Mouse (Mus musculus) intestine, postnatal 0 days (tissue): ENCODE measurements at regions not wholly inside any gene's neighbourhood (a gene's known extent, or its start where the extent isn't known, plus 50 kb on each side); places are given as distances from the start of the nearest gene placed in this dataset.

Experiments
- ATAC-seq: fragments of 200-750 bp; cut with Nextera tagmentation; 2 replicates; pipeline ENCODE4 v1.8.0; 2017; ENCODE audit warnings: mild to moderate bottlenecking, moderate TSS enrichment, moderate library complexity
- H3K27ac ChIP-seq: fragments of 300-500 bp; sonication (generic); 2 replicates; pipeline ENCODE4 v1.5.1; 2014; ENCODE audit warnings: mild to moderate bottlenecking, low read depth, low read length, moderate library complexity
- H3K27me3 ChIP-seq: fragments of 300-500 bp; sonication (generic); replicated peaks from 2 replicates; pipeline ENCODE4 v1.6.1; 2014; ENCODE audit warnings: low read length, mixed read lengths; ENCODE audit not compliant: control insufficient read depth, insufficient read depth
- H3K36me3 ChIP-seq: fragments of 300-500 bp; sonication (generic); 2 replicates; pipeline ENCODE4 v1.6.1; 2014; ENCODE audit warnings: mild to moderate bottlenecking, moderate library complexity; ENCODE audit not compliant: control insufficient read depth, insufficient read depth
- H3K4me1 ChIP-seq: fragments of 300-500 bp; sonication (generic); replicated peaks from 2 replicates; pipeline ENCODE4 v1.6.1; 2014; ENCODE audit warnings: antibody characterized with exemption, low read length, mixed read lengths; ENCODE audit not compliant: control insufficient read depth, insufficient read depth
- H3K4me2 ChIP-seq: fragments of 300-500 bp; sonication (generic); replicated peaks from 2 replicates; pipeline ENCODE4 v1.6.1; 2014; ENCODE audit warnings: low read depth, mild to moderate bottlenecking, moderate library complexity
- H3K4me3 ChIP-seq: fragments of 300-500 bp; sonication (generic); 2 replicates; pipeline ENCODE4 v1.5.1; 2014; ENCODE audit warnings: low read depth, low read length
- H3K9ac ChIP-seq: fragments of 300-500 bp; sonication (generic); 2 replicates; pipeline ENCODE4 v1.6.1; 2014; ENCODE audit warnings: mild to moderate bottlenecking, low read depth, low read length
- H3K9me3 ChIP-seq: fragments of 300-500 bp; sonication (generic); 2 replicates; pipeline ENCODE4 v1.6.1; 2016; ENCODE audit warnings: mixed run types; ENCODE audit not compliant: control insufficient read depth
- CTCF ChIP-seq: sonication (generic); IDR thresholded peaks from 2 replicates; pipeline ENCODE4 v1.5.1; 2016; ENCODE audit warnings: low read depth, mild to moderate bottlenecking, control low read depth, antibody characterized with exemption, moderate library complexity
- WGBS: fragments of 180-500 bp; shearing (Covaris S2); extraction: QIAGEN DNeasy Blood & Tissue Kit; methylation state at CpG from one replicate; pipeline ENCODE4 v1.1.7; 2014; 5-methylcytosine and 5-hydroxymethylcytosine counted together

DNA sequence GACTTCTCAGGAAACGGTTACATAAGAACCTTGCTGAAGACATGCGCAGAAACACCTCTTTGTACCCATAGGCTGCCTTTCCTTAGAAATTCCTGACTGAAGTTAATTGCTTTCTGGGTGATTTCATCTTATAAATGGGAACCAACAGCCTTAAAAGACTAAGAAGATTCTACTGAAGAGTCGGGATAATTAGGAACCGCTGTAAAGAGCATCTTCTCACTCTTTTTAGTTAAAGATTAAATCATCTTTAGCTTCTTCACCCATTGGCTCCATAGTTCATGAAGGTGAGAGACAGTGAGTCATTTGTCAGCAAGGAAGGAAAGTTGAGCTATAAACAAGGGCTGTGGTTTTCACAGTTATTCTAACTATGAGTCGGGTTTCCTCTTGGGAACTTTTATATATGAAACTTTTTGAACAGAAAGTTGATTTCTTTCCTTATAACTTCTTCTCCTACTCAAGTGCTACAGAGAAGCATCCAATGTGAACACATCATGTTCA, 93.1 kb downstream of the Car2 start:
- H3K4me3 ChIP-seq: no peak overlapping the region
- no peaks in the 10 kb centered on the region for H3K36me3 ChIP-seq
- no peak for ATAC-seq
- H3K4me2 ChIP-seq: no peak overlapping the region
- H3K4me1 ChIP-seq: no peaks in the 10 kb centered on the region
- H3K9me3 ChIP-seq: no peaks in the 10 kb centered on the region
- H3K27me3 ChIP-seq: no peaks in the 10 kb centered on the region
- H3K9ac ChIP-seq: no peak overlapping the region
- TF ChIP-seq CTCF: no peak
- no peak overlapping the region for H3K27ac ChIP-seq
- WGBS: 65% methylated on average over 5 of the region's 5 CpGs

DNA sequence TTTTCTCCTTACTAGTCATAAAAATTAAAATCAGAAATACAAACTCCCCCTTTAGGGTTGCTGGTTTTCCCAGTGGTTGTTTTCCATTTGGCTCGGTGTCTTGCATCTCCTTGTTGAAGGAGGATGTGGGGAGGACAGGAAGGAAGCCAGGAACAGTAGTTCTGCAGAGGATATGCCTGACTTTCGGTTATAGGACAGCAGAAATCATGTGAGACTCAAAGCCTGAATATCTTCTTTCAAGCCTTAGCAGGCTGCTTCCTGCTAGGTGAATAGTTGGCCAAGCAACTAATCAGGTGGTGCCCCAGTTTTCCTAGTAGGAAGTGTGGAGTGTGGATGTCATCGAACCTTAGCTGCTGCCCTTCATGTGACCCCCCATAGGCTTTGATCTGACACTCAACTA, 103.6 kb downstream of the Car2 start:
- no peak for TF ChIP-seq CTCF
- Histone ChIP-seq H3K27ac (no peak overlapping the region), H3K27me3 (no peaks in the 10 kb centered on the region), H3K4me1 (no peaks in the 10 kb centered on the region), H3K36me3 (no peaks in the 10 kb centered on the region), H3K4me3 (no peak overlapping the region), H3K9ac (no peak overlapping the region), H3K9me3 (no peaks in the 10 kb centered on the region), H3K4me2 (no peak overlapping the region)
- ATAC-seq: no peak
- 66% methylated on average over 3 of the region's 3 CpGs for WGBS

DNA sequence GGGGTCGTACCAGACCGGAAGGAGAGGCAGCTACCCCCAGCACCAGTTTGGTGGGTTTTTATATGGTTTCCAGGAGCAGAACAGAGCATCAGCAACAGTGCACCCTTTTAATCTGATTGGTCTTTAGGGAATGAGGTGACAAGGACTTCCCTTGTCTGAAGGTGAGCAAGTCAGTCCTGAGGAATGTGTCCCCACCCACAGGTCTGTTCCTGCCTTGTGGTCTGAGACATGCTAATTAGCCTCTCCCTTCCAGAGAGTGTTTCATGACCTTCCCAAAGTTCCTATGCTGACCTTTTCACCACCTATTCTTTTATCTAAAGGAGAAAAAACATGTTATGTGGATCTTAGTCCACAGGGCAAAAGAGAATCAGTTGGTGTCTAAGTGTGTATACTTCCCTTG, 107.9 kb downstream of the Car2 start:
- Histone ChIP-seq H3K4me1 (no peaks in the 10 kb centered on the region), H3K4me2 (no peak overlapping the region), H3K9me3 (no peaks in the 10 kb centered on the region), H3K27me3 (no peaks in the 10 kb centered on the region), H3K27ac (no peak overlapping the region), H3K36me3 (no peaks in the 10 kb centered on the region), H3K4me3 (no peak overlapping the region), H3K9ac (no peak overlapping the region)
- no peak for TF ChIP-seq CTCF
- 89% methylated on average over 2 of the region's 2 CpGs for WGBS
- ATAC-seq: no peak

DNA sequence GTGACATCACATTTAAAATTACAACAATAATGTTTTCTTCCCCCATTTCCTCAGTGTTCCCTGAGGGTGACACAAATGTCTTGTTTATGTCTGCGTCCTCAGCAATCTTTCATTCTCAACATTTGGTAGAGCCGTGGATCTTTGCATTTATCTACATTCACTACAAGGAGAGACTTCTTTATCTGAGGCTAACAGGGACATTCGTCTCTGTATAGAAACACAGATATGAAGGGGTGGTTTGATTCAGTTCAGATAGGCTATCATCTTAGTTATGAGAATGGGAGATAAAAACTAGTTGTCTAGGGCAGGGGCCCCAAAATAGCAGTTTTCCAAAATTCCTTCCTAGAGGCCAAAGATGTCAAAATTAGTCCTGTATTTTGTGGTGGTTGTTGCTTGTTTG, 111.2 kb downstream of the Car2 start:
- Histone ChIP-seq H3K4me2 (no peak overlapping the region), H3K4me3 (no peak overlapping the region), H3K4me1 (no peaks in the 10 kb centered on the region), H3K9ac (no peak overlapping the region), H3K36me3 (no peaks in the 10 kb centered on the region), H3K9me3 (no peaks in the 10 kb centered on the region), H3K27ac (no peak overlapping the region), H3K27me3 (no peaks in the 10 kb centered on the region)
- 72% methylated on average over 3 of the region's 3 CpGs for WGBS
- TF ChIP-seq CTCF: no peak
- ATAC-seq: no peak

DNA sequence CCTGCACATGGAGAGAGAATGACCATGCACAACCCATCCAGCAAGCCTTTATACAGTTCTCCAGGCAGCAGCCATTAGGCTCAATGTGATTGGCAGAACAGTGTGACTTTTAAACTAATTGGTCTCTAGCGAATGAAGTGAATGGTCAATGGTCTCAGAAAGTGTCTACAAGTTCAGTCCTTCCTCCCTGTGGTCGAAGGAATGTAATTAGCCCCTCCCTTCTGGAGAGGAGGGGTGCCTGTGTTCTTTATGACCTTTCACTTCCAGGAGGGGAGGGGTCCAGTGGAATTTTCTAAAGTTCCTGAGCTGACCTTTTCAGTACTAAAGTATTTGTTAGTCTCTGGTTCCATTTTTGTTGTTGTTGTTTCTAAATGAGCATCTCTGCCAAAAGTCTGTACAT, 112.4 kb downstream of the Car2 start:
- H3K9ac ChIP-seq: no peak overlapping the region
- no peak overlapping the region for H3K4me2 ChIP-seq
- no peaks in the 10 kb centered on the region for H3K36me3 ChIP-seq
- 43% methylated on average over 2 of the region's 2 CpGs for WGBS
- no peaks in the 10 kb centered on the region for H3K27me3 ChIP-seq
- no peak overlapping the region for H3K27ac ChIP-seq
- no peak for ATAC-seq
- no peak for TF ChIP-seq CTCF
- H3K9me3 ChIP-seq: no peaks in the 10 kb centered on the region
- H3K4me1 ChIP-seq: no peaks in the 10 kb centered on the region
- H3K4me3 ChIP-seq: no peak overlapping the region

DNA sequence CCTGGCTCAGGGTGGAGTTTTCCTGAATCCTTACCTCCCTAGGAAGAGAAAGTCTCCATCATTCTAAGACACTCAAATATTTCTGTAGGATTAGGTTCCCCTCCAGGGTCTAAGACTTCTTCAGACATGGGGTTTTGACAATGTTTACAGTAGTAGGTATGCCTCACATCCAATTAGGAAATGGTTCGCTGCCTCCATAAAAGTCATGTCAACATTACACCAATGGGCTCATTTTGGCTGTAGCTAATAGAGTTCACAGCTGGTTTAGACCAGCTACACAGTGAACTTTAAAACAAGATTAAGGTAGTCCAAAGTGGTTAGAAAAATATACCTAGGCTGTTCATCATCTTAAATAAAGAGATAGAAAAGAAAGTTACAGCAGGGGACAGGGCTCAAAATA, 113.3 kb downstream of the Car2 start:
- TF ChIP-seq CTCF: no peak
- ATAC-seq: no peak
- Histone ChIP-seq H3K27me3 (no peaks in the 10 kb centered on the region), H3K9me3 (no peaks in the 10 kb centered on the region), H3K4me1 (no peaks in the 10 kb centered on the region), H3K9ac (no peak overlapping the region), H3K27ac (no peak overlapping the region), H3K4me2 (no peak overlapping the region), H3K36me3 (no peaks in the 10 kb centered on the region), H3K4me3 (no peak overlapping the region)
- WGBS: 87% methylated on average over 1 of the region's 1 CpGs

DNA sequence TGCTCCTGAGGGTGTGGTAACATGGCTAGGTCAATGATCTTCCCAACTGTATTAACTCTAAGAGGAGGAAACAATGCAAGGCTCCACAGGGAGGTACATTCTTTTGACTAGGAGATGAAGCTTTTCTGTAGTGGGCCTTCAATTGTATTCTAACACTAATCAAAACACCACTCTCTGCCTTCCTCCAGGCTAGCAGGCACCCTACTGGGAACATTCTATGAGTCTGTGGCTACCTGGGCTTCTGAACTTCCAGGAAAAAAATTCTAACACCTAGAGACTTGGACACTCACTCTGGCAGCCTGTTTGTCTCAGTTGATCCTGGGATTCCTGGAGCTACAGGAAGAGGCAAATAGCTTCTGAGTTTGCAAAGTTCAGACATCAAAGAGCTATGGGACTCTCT, 113.8 kb downstream of the Car2 start:
- H3K4me3 ChIP-seq: no peak overlapping the region

More for the DNA sequence above, 113.8 kb downstream of the Car2 start:
- no peaks in the 10 kb centered on the region for H3K27me3 ChIP-seq
- no peaks in the 10 kb centered on the region for H3K4me1 ChIP-seq
- TF ChIP-seq CTCF: no peak
- no peak overlapping the region for H3K4me2 ChIP-seq
- no peak overlapping the region for H3K27ac ChIP-seq
- H3K36me3 ChIP-seq: no peaks in the 10 kb centered on the region
- no peak overlapping the region for H3K9ac ChIP-seq
- H3K9me3 ChIP-seq: no peaks in the 10 kb centered on the region
- ATAC-seq: no peak
